Mouse (Mus musculus): ENCODE data around the gene Olfr686.

Olfr686 gene

GRCm38 (mm10) chr7:105207385-105207784 lies at the start of gene Olfr686:
TSS of gene Olfr686 (minus strand) at chr7:105207485.
- no peak for DNase-seq (ENCODE audit: low spot score)

- peak; percentile 20 for DNase-seq (ENCODE audit: low spot score)
Observed at GRCm38 (mm10) chr7:105256656-105257055, 49.4 kb upstream of the Olfr686 start.

GRCm38 (mm10) chr7:105248197-105248596 lies 40.9 kb upstream of the Olfr686 start:
- no peak for DNase-seq (ENCODE audit: low spot score)

DNA sequence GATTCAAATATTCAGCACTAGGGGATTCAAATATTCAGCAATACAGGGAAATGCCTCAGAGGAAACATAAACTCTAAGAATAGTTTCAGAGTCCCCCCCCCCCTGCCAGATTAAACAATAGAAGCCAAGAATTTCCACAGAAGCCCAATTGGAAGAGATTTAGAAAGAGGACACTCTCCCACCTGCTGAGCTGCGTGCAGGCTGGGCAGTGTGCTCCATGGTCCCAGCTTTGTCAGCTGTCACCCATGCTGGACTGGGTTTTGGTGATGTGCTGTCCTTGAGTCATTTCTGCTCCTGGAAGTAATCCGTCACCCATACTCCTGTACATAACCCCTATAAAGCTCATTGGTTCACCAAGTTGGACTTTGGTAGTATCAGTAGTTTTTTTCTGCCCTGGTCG lies 40.4 kb upstream of the Olfr686 start:
- DNase-seq (ENCODE audit: low spot score) = no peak

DNA sequence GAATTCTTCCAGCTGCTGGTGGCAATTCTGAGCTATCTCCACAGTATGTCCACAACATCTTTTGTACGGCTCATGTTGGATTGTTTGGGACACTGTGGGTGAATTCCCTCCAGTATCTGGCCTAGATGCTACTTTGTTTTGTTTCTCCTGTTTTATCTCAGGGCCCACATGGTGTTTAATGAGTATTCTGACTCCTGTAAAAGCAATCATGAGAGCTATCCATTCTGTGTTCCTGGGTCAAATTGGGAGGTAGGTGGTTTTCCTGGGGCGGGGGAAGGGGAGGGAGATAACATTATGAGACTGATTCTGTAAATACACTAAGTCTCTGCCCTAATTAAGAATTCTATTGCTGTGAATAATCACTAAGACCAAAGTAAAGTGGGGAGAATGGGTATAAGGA lies 22.1 kb upstream of the Olfr686 start:
- DNase-seq (ENCODE audit: low spot score) = no peak

- no peak for DNase-seq (ENCODE audit: low spot score)
Observed at GRCm38 (mm10) chr7:105228138-105228537, 20.9 kb upstream of the Olfr686 start.

- no peak for DNase-seq (ENCODE audit: low spot score)
Observed at GRCm38 (mm10) chr7:105226703-105227102, 19.4 kb upstream of the Olfr686 start.

DNA sequence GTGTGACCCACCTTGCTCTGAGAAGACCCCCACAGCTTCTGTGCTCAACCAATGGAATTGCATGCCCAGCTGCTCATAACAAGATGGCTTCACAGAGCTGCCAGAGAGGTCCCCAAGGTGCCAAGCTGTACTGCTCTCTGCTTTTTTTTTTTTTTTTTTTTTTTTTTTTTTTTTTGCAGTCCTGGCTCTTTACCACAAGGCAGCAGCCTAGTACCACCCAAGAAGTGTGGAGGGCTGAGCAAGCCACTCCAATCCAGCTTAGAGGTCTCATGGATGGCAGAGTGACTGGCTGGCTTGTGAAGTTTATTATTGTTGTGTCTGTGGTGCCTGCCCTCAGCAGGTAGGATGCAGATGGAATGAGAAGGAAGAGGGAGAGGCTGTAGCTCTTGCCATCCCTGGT lies 18.8 kb upstream of the Olfr686 start:
- DNase-seq (ENCODE audit: low spot score) = no peak

- no peak for DNase-seq (ENCODE audit: low spot score)
Observed at GRCm38 (mm10) chr7:105218281-105218680, 11.0 kb upstream of the Olfr686 start.

DNA sequence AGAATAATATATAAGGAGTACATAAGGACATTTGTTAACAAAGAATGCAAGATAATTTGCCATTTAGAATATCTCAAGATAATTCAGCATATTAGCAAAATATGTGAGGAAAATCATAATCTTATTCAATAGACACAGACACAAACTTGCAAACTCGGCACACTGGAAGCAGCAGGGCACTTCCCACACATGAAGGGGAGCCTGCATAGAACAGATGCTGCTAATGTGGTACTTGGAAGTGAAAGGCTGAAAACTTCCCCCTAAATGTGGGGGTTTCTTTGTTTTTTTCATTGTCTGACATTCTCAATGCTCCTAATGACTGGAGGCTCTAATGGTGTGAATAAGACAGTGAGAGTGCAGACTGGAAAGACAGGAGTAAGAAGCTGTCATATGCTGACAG lies 7.5 kb upstream of the Olfr686 start:
- DNase-seq (ENCODE audit: low spot score) = no peak

- no peak for DNase-seq (ENCODE audit: low spot score)
Observed at GRCm38 (mm10) chr7:105185912-105186311, 21.4 kb downstream of the Olfr686 start, which contains the start of gene Olfr685. TSS of gene Olfr685 (minus strand) at chr7:105186012.

- DNase-seq (ENCODE audit: low spot score) = no peak
Observed at GRCm38 (mm10) chr7:105170773-105171172, 36.5 kb downstream of the Olfr686 start.

DNA sequence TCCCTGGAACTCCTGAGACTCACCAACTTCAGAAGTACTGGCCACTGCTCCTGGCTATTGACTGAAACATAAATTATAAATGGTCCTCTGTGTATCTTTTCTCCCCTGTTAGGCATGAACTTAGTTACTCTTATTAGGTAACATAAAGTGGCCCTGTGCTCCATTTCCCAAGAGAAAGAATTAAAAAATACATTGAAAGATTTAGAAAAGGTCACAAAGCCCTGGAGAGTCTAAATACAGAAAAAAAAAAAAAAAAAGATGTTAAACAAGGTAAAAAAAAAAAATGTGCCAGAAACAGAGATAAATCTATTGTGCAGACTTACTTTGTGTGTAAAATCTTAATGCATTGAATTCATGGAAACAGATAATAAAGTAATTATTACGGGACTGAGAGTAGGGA lies 43.7 kb downstream of the Olfr686 start, which contains the start of gene Olfr684:
TSS of gene Olfr684 (minus strand) at position 101 of the 400 bp plus-strand sequence.
- DNase-seq (ENCODE audit: low spot score) = no peak
